Mouse (Mus musculus) cerebellum, postnatal 14 days (tissue): Measurements from ENCODE around the gene Fars2.
"Not testable (repeated sequence)": the region's sequence is repeated elsewhere in the genome, so short reads cannot be mapped to it uniquely, and the experiment has no call there.

Experiments used
- DNase-seq, 2 experiments: peaks; one replicate each; pipeline ENCODE4 v3.0.0; 2021; ENCODE audit warnings: mixed read lengths in 2 of 2

The Fars2 gene

DNA sequence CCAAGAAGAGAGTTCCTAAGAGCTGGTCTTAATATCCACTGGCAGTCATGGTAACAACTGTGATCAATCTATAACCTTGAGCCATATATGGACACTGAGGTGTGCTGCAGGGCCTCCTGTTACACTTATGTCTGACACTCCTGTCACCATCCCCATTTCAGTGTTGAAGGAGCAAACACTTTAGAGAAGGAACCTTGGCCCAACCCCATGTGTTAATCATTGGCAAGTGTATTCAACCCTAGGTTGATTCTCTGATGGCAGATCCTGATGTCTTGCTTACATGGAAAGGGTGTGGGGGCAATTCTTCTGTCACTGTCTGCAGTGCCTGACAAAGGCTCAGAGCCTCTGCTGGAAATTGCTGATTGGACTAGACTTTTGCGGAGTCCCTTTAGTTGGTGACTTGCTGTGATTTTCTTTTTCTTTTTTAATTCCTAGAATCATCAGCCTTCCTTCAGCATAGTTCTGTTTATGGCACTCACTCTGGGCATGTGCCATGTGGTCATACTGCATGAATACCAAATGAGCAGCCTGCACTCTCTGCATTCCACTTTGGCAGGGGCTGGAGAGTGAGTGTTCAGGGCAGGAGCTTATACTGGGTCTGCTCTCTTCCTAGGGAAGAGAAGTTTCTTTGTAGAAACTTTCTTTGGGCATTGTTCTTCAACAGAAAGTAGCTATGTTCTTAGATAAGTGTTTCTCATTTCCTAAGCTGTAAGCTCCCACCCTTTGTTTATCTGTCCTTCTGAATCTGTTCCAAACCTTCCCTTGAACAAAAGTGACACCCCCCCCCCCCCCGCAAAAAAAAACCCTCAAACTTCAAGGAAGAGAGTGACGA lies 181.0 kb downstream of the Fars2 start:
- no peak for DNase-seq

DNA sequence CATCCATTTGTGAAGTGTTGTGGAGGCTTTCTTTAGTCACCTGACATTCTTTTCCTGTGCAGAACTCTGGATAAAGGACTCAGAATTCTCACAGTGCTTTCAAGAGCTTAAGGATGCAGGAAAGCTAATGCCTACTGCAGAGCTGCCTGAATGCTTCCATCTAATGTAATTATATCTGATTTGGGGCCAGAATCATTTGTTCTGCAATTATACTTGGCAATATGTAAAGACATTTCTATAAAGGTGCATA lies 181.5 kb downstream of the Fars2 start:
- no peak for DNase-seq

DNA sequence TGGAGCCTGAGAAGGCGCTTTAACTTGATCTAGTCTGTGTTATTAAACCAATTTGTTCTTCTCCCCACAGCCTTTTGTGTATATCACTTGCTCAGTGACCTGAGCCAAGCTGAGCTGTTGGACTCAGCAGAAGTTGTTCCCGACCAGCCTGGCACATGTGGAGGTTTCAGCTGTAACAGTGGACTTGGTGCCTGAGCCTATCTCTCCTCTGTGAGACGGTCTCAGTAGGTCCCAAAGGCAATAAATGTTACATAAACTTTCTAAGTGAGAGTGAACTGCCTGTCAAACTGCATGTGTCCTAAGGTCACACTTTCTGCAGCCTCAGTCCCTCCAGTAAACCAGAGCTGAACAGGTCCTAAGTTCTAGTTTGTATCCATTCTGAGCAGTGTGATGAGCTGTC lies 185.6 kb downstream of the Fars2 start:
- DNase-seq = no peak

DNA sequence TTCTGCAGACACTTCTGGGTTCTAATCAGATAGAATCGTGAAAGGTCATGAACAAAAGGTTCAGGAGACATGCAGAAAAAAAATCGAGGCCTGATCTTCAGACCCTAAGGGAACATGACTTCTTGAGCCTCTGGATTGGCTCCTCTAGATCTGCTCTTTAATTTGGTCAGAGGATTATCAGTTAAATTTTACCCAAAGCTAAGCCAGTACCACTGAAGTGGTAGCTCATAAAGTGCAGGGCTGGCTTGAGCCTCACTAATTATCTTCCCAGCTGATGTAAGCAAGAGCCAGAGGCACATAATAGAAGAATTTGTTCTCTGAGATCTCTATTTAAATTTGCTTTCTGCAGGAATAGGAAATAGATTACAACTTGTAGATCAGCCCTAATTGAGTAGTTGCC lies 188.1 kb downstream of the Fars2 start:
- no peak for DNase-seq

DNA sequence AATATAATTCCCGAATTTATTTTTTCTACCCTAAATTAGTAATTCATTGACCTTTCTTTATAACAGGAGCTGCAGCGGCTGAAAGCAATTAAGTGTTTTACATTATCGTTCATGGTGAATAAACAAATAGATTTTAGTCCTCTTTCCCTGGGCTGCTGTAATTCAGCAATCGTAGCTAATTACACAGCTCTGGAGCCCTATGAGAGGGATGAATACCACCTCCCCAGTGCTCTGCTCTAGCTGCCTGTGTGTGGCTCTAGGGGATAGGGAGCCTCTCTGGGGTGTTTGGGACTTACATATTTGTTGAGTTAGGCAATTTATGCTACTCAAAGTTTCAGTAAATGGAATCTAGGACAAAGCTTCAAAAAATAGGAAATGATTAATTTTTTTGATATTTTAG lies 190.2 kb downstream of the Fars2 start:
- no peak for DNase-seq

DNA sequence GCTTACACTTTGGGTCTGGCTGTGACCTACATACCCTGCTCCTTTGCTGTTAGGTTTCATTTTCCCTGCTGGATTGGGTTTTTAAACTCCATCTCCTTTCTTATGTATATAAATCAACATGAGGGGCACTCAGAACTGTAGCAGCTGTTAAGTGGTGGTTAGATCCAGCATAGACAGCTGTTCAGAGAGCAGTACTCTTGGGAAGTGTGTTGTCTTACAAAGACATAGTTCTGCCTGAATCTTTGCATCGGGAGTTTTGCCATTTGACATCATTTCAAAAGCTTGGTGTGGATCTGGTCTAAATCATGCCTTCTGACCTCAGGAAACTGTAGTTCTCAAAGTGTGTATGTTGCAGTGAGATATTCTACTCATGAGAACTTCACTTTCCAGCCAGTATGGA lies 191.9 kb downstream of the Fars2 start:
- no peak for DNase-seq

DNA sequence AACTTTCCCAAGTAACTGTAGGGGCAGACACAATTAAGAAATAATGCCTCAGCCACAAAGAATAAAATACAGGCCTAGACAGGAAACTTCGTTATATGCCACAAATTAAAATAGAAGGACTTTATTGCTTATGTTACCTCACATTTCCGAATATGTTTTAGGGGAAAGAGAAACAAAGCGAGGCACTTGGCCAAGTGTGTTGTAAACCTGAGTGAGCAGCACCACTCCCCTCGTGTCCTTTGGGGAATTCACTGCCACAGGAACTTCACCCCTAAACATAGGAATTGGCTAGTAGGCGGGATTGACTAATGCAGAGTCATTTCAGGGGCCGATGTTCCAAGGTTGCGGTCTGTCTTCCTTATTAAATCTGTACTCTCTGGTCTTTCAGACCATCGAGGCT lies 197.0 kb downstream of the Fars2 start:
- DNase-seq = no peak

DNA sequence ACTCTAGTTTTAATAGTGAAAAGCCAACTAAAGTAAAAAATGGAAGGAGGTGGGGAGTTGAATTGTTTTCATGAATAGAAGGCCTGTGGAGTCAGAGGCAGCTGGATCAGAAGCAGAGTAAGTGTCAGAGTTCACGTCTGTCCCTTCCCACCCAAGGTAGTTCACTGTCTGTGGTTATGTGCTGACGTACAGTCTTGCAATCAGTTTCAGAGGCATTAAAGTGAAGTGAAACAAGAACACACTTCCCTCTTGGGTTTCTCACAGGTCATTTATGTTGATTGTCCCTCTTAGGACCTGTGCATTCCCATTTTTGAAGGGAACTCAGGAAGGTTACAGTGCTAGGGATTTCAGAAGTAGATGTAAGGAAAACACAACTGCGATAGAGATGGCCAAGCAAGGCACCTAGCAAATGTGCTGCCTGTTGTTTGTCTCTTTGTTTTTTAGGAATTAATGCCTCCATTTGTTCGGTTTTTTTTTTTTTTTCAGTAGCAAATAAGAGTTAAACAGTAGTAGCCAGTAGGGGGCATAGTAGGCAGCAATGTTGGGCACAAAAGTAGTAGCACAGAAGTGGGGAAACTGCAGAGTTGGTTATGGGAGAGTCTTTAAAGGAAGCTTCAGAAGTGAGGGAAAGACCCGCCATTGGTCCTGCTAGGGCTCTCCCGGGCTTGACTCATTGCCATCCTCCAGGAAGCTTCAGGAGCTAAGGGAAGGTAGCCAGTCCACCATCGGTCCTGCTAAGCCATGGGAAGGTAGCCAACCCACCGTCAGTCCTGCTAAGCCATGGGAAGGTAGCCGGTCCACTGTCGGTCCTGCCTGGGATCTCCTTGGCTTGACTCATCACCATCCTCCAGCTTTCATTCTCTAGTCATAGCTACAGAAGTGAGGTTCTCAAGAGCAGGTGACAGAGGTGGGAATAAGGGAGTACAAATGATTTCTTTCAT lies 197.9 kb downstream of the Fars2 start:
- peak; percentile 59 to 69 for DNase-seq

DNA sequence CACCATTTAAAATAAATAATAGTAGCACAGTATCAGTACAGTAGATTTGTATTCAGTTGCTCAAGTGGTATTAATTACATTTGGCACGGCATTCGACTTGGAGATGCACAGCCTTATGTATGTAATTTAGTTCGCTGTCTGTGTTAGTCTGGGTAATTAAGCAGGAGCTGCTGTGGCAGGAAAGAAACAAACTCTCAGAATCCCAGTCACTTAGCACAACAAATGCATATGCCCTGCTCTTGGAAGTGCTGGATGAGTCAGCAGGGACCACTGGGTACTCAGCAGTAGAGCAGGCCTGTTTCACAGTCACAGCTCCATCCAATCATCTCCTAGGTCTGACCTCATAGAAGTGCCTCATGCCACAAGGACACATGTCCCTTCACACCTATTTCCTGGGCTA lies 200.6 kb downstream of the Fars2 start:
- no peak for DNase-seq

DNA sequence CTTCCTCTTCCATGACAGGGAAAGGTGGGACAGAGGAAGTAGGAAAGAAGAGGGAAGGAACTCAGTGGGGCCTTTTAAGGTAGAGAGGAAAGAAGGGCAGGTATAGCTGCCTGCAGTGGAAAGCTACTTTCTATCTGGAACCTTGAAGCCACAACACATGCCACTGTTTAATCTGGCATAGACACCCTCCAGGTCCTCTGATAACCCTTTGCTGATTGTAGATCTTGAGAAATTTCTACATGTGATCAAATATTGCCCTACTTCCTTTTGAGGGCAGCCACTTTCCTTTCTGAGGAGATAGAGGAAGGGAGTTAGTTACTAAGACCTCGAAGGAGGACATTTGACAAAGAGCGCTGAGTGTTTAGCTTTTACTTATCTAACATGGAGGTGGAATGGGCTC lies 207.4 kb downstream of the Fars2 start:
- no peak for DNase-seq

DNA sequence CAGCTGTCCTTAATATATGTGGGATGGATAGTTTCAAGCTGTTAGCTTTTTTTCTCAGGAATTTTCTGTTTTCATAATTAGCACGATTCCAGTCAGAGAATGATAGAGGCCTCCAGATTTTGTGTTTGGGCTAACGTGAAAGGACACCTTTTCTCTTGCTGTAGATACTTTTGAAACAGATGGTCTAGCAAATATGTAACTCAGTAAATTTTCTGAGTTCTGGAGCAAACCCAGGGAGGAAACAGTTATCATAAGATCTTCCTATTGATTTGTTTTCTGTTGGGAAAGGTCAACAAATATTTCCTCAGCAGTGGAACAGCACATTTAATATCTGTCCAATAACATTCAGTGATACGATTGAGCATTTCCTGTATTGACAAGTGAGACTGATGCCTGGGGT lies 209.3 kb downstream of the Fars2 start:
- DNase-seq = no peak

DNA sequence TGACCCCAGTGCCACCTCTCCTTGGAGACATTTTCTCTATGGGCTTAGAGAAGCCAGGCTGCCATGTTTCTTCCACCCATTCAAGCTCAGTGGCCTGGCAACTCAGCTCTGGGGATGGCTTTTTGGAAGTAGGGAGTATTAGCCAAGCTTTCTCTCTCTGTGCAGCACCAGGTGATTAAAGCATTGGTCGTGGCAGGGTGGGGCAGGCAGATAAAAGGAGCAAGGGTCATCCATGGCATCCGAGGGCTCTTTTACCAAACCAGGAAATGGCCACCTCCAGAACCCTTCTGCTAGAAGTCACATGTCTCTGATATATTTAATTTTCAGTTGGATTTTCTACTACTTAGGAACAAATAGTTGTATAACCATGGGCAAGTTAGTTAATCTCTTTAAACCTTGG lies 212.7 kb downstream of the Fars2 start:
- no peak for DNase-seq

DNA sequence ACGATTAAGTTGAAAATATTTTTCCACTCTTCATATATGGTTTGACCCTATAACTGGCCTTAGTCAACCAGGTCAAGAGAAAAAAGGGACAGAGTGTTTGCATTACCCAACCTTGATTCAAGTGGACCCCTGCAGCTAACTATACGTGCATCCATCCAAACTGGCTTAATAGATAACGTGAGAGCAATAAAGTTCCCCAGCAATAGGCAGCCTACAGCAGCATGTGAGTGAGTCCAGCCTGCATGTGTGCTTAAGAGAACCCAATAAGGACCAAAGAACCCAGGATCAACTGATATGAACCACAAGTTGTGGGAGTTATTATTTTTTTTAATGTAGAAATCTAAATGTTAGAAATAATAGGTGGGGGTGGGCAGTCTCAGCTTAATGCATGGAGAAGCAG lies 213.3 kb downstream of the Fars2 start:
- DNase-seq = no peak

DNA sequence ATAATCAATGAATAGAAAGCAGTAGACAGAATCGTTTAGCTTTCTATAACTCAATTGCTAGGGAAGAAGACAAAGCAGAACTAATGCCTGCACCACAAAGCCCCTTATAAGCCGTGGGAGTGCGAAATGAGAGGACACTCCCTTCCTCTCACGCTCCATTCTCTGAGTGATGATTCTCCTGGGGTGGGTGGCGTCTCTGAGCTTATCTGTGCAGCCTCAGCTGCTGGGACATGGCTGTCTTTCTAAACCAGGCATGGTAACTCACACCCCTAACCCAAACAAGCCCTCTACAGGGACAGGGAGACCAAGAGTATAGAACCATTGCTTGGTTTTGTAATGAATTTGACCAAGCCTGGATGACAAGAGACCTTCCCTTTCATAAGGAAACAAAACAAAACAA lies 217.5 kb downstream of the Fars2 start:
- DNase-seq = no peak

DNA sequence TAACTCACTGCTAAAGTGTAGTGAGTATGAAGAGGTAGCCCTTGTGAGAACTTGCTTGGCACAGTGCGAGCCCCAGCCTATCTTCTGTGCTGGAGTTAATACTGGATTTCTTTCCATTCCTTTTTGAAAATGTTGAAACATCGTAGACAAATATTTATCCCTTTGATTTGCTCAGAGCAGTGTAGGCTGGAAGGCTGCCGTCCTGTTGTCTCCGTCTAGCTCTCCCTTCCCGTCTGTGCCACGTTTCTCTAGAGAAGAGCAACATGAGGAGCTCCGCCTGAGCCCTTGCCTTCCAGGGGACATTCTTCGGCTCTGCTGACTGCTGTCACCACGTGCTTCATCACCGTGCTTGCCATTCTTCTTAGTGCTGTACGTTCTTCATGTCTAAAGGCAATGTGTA lies 234.3 kb downstream of the Fars2 start:
- DNase-seq = no peak

DNA sequence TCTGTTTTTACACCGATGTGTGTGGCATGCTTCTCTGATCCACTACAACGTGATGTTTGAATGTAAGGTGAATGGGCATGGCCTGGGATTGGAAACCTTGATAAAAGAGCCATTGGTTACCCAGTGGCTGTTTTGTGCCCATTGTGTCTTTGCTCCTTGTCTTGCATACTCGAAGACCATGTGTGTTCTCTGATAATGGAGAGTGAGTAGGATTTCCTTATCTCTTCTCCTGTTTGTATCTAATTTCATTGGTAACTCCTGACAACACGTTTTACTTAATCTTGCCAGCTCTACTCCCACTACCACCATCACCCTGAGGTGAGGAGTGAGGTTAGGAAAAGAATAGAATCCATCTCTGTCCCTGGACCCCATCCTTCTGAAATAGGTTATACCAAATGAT lies 240.3 kb downstream of the Fars2 start:
- no peak for DNase-seq

DNA sequence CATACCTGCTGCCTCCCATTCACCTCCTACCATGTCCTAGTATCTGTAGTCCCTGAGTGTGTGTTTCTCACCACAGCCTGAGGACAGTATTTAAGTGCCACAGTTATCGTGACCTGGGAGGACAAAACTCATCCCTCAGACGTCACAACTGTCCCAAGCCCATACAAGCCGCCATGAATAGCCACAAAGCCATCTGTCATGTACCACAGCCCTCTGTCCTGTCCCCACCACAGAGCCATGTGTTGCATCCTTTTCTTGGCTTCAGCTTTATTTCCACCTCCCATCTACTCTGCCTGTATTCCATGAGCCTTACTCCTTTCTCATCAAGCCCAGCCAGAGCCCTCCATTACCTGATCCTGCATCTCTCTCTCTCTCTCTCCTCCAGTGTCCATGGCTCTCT lies 244.2 kb downstream of the Fars2 start:
- no peak for DNase-seq

DNA sequence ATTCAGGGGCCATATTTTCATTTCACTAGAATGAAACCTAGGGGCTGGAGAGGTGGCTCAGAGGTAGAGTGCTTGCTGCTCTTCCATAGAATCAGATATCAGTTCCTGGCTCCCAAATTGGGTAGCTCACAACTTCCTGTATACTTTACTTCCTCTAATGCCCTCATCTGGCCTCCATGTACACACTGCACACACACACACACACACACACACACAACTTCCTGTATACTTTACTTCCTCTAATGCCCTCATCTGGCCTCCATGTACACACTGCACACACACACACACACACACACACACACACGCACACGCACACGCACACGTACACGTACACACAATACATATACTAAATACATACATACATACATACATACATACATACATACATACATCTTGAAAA lies 248.5 kb downstream of the Fars2 start:
- not testable (repeated sequence) for DNase-seq

DNA sequence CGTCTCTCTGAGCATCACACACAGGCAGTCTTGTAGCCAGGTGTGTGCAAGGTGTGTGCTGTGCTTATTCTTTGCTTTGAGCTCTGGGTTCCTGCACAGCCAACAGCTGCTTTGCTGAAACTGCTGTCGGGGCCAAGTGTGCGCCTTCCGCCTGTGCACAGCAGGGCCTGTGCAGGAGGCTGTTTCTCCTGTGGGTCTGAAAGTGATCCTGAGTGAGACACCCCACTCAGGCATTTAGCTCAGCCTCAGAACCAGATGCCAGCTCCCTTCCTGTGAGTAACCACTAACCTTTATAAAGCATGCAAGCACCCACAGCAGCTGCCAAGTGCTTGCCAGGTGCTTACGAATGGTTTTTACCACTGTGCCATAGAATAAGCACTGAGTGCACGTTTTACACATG lies 249.1 kb downstream of the Fars2 start:
- DNase-seq = no peak

DNA sequence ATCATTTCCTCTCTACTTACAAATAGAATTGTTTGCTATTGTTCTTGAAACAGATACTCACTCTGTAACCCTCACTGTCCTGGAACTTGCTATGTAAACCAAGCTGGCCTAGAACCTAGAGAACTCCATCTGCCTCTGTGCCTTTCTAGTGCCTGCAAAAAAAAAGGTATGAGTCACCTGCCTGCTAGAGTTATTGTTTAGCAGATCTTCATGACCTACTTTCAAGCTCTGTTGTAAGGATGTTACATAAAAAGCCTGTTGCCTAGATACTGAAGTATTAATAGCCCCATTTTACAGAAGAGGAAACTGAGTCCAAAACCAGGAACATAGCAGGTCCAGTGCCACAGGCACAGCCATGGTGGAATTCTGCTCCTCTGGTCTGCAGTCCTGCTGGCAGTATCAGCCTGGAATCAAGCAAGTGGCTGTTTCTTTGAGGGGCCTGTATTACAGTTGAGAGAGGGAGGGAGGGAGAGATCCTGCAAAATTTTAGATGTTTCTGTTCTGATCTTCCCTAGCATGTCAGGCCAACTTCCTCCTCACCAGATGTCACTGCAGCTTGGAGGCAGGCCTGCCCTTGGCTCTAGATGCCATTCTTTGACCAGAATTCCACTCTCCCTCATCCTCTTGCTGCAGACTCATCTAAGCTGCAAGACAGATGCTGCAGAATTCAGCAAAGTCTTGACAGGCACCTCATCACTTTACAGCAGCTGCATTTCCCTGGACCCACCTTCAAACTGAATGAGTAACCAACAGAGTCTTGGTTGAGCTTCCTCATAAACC lies 250.7 kb downstream of the Fars2 start:
- DNase-seq = peak; percentile 18 to 32

DNA sequence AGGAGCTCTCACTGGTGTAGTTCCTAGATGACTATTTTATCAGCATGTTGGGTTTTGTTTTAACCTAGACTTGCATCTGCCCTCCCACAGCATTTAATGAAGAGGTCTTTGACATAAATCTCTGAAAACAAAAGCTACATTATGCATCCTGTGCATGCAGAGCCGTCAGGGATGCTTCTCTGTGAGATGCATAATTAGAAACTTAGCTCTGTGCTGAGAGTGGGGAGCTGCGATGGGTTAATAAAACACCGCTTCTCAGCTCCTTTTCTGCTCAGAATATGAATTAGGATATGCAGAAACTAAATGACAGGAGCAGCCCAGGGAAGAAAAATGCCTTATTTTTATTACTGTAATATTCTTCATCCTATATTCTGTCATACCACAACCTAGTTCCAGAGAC lies 251.6 kb downstream of the Fars2 start:
- no peak for DNase-seq

DNA sequence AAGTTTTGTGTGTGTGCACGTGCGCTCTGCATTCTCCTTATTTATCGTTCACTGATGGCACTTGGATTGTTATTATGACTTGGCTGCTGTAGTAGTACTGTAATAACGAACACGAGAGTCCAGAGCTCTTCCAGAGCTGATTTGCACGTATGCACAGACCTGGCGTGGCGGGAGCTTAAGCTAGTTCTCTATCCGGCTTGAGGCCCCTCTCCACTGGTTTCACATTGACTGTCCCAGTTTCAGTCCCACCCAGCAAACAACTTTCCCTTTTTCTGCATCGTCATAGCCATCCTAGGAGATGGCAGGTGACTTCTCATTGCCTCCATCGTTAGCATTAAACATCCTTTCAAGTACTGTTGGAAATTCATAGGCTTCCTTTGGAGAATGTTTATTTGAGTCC lies 252.2 kb downstream of the Fars2 start:
- DNase-seq = no peak

DNA sequence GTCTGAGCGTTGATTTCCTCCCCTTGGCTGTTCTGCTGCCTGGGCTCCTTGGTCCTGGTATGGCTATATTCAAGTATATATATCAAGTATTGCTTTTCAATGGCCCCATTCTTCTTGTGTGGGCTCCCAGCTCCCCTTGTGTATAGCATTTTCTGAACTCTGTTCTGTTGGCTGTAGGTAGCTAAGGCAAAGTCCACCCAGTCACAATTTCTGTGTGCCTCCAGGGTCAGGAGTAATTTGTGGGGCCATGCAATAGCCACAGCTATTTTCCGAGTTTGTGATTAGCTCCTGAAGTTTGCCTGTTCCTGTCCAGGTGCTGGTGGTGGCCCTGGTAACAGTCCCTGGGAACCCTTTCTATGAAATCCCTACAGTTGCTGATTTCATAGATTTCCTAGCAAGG lies 266.0 kb downstream of the Fars2 start:
- no peak for DNase-seq

DNA sequence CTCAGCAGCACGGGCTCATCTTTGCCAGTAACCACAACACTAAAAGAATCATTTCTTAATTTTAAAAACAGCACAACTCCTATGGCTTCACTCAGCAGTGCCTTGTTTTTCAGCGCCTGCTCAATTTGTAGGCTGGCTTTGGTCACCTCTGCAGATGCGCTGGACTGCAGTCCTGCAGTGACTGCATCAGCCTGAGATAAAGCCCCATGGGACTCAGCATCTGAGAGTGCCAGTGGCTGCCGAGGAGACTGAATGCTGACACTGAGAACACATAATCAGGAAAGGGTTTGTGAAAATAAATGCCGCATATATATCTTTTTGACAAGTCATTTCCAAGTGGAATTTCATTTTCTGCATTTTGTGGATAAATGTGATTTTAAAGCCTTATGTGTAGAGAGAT lies 268.9 kb downstream of the Fars2 start:
- DNase-seq = no peak
